Mouse (Mus musculus): ENCODE results near the gene Pim1.
"Not testable (repeated sequence)": the region's sequence is repeated elsewhere in the genome, so short reads cannot be mapped to it uniquely, and the experiment has no call there.

The Pim1 gene

DNA sequence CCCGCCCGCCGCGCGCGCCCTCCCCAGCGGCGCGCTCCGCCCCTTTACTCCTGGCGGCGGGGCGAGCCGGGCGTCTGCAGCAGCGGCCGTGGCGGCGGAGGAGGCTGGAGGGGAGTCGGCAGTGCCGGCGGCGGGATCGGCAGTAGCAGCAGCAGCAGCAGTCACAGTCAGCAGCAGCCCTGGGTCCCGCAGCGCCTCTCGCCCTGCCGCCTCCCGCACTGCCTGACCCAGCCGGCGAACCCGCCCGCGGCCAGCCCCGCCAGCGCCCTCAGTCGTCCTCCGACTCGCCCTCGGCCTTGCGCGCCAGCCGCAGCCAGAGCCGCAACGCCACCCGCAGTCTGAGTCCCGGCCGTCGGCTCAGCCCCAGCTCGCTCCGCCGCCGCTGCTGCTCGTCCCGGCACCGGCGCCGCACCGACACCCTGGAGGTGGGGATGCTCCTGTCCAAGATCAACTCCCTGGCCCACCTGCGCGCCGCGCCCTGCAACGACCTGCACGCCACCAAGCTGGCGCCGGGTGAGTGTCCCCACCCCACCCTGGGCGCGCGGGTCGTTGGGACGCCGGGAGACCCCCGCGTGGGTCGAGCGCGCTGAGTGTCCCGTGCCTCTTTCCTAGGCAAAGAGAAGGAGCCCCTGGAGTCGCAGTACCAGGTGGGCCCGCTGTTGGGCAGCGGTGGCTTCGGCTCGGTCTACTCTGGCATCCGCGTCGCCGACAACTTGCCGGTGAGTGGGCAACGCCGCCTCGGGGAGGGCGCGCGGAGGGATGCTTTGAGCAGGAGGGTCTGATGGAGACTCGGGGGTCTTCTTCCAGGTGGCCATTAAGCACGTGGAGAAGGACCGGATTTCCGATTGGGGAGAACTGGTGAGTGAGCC is at the start of gene Pim1:
TSS of gene Pim1 (plus strand) at position 41 of the 869 bp plus-strand sequence.
- peak; percentile 51 for DNase-seq

DNA sequence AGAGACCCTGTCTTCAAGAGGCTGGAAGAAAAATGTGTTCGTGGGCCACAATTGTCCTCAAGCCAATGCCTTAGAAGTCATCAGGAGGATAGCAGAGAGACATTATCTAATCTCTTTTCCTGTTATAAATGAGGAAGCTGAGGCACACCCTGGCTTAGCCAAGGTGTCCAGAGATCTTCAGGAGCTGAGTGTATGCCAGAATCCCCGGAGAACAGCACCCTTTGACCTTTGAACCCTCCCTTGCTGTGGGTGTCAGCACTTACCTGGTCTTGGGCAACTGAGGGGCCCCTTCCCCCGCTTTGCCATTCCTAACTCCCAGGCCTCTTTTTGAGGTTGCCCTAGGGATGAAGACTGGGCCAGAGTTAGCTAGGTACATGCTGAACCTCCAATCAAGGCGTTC is 49.0 kb upstream of the Pim1 start:
- DNase-seq = no peak

DNA sequence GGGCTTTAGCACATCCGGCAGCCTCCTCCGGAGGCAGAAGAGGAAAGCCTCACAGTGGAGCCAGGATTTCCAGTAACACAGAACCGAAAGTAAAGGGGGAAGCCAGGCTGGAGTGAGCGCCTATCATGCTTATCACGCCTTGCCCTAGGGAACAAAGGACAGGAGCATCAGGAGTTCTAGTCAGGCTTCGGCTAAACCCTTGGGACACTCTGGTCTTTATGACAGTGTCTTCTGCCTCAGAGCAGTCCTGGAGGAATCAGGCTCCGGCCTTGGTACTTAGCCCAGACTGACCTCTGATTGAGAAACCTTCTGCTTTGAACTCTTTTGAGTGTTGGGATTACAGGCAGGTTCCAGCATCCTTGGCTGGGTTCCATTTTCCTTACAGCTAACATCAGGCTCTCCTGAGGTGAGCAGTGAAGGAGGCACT is 48.4 kb upstream of the Pim1 start:
- DNase-seq = no peak

- DNase-seq = no peak
Observed at GRCm38 (mm10) chr17:29443724-29444123, 46.8 kb upstream of the Pim1 start.

- DNase-seq = no peak
Observed at GRCm38 (mm10) chr17:29445072-29445471, 45.5 kb upstream of the Pim1 start.

DNA sequence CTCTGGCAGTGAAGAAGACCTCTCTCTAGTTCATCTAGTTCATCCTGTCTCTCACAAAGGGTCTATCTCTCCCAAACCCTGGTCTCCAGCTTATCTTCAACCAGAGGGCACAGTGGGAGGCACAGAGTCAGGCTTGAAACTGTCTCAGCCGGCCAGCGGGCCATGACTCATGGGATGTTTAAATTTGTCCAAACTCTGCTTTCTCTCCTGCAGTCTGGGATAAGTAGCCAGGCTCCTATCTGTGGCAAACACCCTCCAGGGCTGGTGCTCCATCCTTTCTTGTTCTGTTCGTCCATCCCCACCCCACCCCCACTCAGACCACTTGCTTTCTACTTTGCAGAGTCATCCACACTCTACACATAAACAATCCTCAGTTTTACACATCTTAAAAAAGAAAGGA is 43.2 kb upstream of the Pim1 start:
- DNase-seq = no peak

GRCm38 (mm10) chr17:29448055-29448454 is 42.5 kb upstream of the Pim1 start:
- no peak for DNase-seq

DNA sequence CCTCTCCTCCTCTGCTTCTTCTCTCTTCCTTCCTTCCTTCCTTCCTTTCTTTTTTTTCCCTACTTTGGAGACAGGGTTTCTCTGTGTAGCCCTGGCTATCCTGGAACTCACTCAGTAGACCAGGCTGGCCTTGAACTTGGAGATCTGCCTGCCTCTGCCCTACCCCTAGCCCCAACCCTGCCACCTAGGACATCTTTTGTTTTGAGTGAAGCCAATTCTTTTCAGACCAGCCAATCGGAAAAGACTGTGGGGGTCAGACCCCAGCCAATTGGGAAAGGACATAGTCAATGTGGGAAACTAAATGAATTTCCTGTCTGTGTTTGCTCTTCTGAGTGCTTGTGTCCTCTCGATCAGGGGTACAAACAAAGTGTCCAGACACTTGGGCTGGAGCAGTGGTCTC is 42.0 kb upstream of the Pim1 start:
- DNase-seq = no peak

DNA sequence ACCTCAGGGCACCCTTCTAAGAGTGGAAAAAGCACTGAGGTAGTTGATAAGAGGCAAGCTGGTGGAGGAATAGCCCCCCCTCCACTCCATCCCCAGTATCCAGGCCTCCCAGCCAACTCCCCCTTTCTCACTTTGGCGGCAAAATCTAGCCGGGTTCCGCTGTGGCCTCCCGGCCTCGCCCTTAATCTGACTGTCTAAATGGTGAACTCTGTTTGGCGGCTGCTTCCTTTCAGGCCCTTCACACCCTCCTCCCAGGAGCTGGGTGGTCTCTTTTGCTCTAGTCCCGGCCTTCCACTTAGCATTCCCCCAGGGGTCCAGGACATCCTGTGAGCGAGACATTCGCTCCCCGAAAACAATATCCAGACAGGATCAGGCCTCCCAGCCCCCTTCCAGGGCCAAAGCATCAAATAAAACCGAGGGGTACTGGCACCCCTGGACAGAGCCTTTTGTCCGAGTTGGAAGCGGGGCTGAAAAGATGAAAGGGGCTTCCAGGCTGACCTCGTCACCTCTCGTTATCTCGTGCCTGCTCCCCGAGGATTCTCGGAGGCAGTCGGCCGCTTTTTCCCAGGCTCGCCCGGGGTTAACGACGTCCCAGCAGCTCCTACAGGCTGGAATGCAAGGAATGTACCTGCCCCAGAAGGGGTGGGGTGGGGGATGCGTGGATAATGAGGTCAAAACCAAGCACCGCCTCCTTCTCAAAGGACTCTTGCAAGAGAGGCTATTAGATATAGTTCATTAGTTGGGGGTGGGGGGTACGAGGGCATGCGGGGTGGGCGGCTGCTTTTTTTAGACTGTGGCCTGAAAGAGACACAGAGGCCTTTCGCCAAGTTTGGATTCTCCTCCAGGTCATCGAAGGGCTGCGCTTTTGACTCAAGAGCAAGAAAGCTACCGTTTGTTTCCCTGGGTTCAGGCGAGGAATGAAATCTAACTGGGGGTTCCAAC is 39.4 kb upstream of the Pim1 start:
- DNase-seq = peak; percentile 67

GRCm38 (mm10) chr17:29451841-29452210 is 38.7 kb upstream of the Pim1 start:
- no peak for DNase-seq

GRCm38 (mm10) chr17:29454119-29454518 is 36.4 kb upstream of the Pim1 start:
- not testable (repeated sequence) for DNase-seq

- DNase-seq = no peak
Observed at GRCm38 (mm10) chr17:29455411-29456120, 35.0 kb upstream of the Pim1 start.

DNA sequence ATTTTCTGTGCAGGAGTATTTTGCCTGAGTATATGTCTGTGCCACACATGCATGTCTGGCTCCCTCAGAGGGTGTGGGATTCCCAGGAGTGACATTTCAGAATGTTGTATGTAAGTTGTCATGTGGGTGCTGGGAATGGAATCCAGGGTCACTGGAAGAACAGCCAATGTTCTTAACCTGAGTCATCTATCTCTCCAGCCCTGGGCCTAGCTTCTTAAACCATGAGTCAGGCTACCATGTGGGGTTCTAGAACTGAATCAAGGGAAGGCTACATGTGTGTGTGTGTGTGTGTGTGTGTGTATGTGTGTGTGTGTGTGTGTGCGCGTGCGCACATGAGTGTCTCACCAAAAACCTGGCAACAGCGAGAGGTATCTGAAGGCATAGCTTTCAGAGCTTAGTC is 34.1 kb upstream of the Pim1 start:
- DNase-seq = no peak

GRCm38 (mm10) chr17:29456926-29457325 is 33.6 kb upstream of the Pim1 start:
- no peak for DNase-seq

- DNase-seq = no peak
Observed at GRCm38 (mm10) chr17:29457795-29458560, 32.6 kb upstream of the Pim1 start.

DNA sequence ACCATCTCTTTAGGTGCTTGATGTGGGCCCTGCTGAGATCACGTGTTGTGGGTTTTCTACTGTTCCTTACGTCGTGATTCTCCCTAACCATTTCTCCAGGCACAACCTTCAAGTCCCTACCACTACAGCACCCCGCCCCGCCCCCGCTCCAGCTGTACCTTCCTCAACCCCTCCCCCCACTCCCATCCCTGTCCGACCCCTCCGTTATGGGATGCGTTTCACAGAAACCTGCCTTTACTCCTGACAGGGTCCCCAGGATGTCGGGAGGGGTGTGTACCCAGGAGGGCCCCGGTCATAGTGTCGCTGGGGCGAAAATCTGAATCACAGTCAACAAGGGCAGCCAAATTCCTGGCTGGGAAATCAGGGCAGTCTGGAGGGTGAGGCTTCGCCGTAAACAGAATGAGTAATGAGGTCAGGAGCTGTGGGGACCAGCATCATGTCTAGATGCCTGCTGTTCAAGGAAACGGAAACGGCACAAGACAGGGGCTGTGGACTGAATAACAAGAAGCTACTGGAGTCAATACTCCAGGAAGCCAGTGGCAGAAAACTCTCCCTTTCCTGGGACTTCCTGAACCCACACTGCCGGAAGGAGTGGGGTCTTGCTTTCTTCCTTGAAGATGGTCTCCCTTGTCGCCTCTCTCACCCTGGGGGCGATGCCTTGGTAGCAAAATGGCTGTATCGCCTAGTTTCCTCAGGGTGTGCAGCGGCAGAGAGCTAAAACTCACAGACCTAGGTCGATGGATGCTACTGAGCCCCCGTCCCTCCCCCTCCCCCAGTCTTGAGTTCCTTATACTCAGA is 31.0 kb upstream of the Pim1 start:
- peak; percentile 55 for DNase-seq

DNA sequence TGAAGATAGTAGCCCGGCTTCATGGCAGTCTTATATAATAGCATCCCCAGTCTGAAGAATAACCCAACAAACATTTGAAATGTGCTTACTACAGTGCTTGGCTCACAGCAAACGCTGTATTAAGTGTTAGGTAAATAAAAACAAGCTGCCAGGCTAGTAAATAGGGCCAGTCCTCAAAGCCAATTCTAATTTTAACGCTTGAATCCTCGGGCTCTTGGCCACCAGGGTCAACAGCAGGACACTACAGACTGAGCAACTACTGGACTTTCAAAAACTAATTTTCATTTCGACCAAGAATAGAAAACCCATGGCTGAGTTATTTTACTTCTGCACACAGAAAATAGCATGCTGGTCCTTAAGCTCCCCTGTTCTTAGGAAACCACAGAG is 30.4 kb upstream of the Pim1 start:
- DNase-seq = no peak

- no peak for DNase-seq
Observed at GRCm38 (mm10) chr17:29463627-29464026, 26.9 kb upstream of the Pim1 start.

- DNase-seq = no peak
Observed at GRCm38 (mm10) chr17:29464068-29464467, 26.5 kb upstream of the Pim1 start.

GRCm38 (mm10) chr17:29464519-29465140 is 25.9 kb upstream of the Pim1 start:
- DNase-seq = no peak

- DNase-seq = no peak
Observed at GRCm38 (mm10) chr17:29465405-29466010, 25.0 kb upstream of the Pim1 start.

All from lung, postnatal 14 days (tissue).